Mouse (Mus musculus): ENCODE results near the gene Pusl1. TPM values are rescaled to one million over a fixed set of nuclear protein-coding genes. Genes with fewer than 3 reads are reported as not detected.

The Pusl1 gene
- 2.5 TPM for polyA plus RNA-seq (2014; fragmentation: Illumina TruSeq; extraction: RNeasy Lipid Tissue Mini Kit (QIAGEN cat#74804); ENCODE audit: low read depth, low replicate concordance)

GRCm38 (mm10) chr4:155891551-155892001 lies at the start of gene Pusl1, which contains the start of gene Acap3:
TSS of gene Pusl1 (minus strand) at chr4:155891781.
TSS of gene Acap3 (plus strand) at chr4:155891822.

GRCm38 (mm10) chr4:155869317-155870033 lies 22.1 kb downstream of the Pusl1 start, which contains the start of the genes Cptp and Ints11:
TSS of gene Cptp (minus strand) at chr4:155869440.
TSS of gene Ints11 (plus strand) at chr4:155869546.

DNA sequence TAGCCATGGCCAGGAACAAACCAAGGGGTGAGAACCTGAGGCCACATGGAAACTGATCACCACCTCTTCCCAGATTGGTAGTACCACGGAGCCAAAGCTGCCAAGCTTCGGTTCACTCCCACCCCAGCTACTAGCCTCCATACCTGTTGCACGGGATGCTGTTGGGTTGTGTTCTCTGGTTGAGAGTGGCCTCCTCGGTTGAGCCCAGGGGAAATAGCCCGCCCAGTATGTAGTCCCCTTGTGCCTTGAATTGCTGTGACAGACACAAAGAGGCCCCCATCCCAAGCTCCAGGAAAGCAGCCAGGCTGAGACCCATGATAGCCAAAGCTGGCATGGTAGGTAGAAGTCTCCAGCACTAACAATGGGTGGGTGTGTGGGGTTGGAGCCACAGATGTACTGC lies 28.6 kb downstream of the Pusl1 start, which contains the start of gene Tas1r3:
Gene Tas1r3, minus strand, starts transcription at position 362 of the 400 bp plus-strand sequence.

DNA sequence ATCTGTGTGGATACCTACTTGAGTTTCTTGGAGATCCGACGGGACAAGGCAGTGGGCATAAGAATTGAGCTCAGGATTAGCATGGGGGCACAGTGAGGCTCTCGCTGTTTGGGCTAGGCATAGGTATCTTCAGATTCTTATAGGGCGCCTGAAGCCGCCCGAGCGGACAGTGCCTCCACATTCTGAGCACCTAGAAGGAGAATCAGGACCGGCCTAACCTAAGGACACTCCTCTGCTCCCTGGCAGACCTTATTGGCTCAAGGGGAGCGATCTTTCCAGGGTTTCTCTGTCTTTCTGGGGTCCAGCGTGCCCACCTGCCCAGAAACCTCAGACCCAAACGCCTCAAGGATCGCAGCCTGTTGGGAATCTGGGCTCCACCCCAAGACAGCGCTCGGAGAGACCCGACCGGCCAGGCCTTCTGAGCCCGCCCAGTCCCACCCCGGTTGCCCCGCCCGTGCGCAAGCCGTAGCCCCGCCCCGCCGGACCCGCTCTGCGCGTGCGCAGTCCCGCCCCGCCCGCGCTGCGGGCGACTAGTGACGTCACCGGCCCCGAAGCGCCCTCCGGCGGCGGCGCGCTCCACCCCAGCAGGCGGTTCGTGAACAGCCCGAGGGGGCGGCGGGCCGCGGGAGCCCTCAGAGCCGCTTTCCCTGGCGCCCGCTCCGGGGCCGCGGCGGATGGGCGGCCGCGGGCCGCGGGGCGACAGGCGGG lies 44.6 kb downstream of the Pusl1 start, which contains the start of gene Dvl1:
Gene Dvl1, plus strand, starts transcription at position 532 of the 708 bp plus-strand sequence.

GRCm38 (mm10) chr4:155839483-155839910 lies 52.1 kb downstream of the Pusl1 start, which contains the start of gene Mxra8:
TSS of gene Mxra8 (plus strand) at chr4:155839680.

Other genes starting within 250 kb of the Pusl1 start
- not detected for gene Gm10563, start 246.4 kb downstream of the Pusl1 start, polyA plus RNA-seq (2014; fragmentation: Illumina TruSeq; extraction: RNeasy Lipid Tissue Mini Kit (QIAGEN cat#74804); ENCODE audit: low read depth, low replicate concordance)
- 0.26 TPM for gene Mmp23, start 238.4 kb downstream of the Pusl1 start, polyA plus RNA-seq (2014; fragmentation: Illumina TruSeq; extraction: RNeasy Lipid Tissue Mini Kit (QIAGEN cat#74804); ENCODE audit: low read depth, low replicate concordance)
- 0.87 TPM for gene Mib2, start 222.6 kb downstream of the Pusl1 start, polyA plus RNA-seq (2014; fragmentation: Illumina TruSeq; extraction: RNeasy Lipid Tissue Mini Kit (QIAGEN cat#74804); ENCODE audit: low read depth, low replicate concordance)
- not detected for gene Fndc10, start 197.4 kb downstream of the Pusl1 start, polyA plus RNA-seq (2014; fragmentation: Illumina TruSeq; extraction: RNeasy Lipid Tissue Mini Kit (QIAGEN cat#74804); ENCODE audit: low read depth, low replicate concordance)
- gene Ssu72, start 187.0 kb downstream of the Pusl1 start, polyA plus RNA-seq (2014; fragmentation: Illumina TruSeq; extraction: RNeasy Lipid Tissue Mini Kit (QIAGEN cat#74804); ENCODE audit: low read depth, low replicate concordance): 50.5 TPM
- gene Tmem240, start 157.0 kb downstream of the Pusl1 start, polyA plus RNA-seq (2014; fragmentation: Illumina TruSeq; extraction: RNeasy Lipid Tissue Mini Kit (QIAGEN cat#74804); ENCODE audit: low read depth, low replicate concordance): not detected
- 11.7 TPM for gene Atad3a, start 130.7 kb downstream of the Pusl1 start, polyA plus RNA-seq (2014; fragmentation: Illumina TruSeq; extraction: RNeasy Lipid Tissue Mini Kit (QIAGEN cat#74804); ENCODE audit: low read depth, low replicate concordance)
- 0.11 TPM for gene Vwa1, start 117.1 kb downstream of the Pusl1 start, polyA plus RNA-seq (2014; fragmentation: Illumina TruSeq; extraction: RNeasy Lipid Tissue Mini Kit (QIAGEN cat#74804); ENCODE audit: low read depth, low replicate concordance)
- gene Tmem88b, start 105.9 kb downstream of the Pusl1 start, polyA plus RNA-seq (2014; fragmentation: Illumina TruSeq; extraction: RNeasy Lipid Tissue Mini Kit (QIAGEN cat#74804); ENCODE audit: low read depth, low replicate concordance): 1.9 TPM
- gene Ankrd65, start 101.3 kb downstream of the Pusl1 start, polyA plus RNA-seq (2014; fragmentation: Illumina TruSeq; extraction: RNeasy Lipid Tissue Mini Kit (QIAGEN cat#74804); ENCODE audit: low read depth, low replicate concordance): not detected
- 46.8 TPM for gene Mrpl20, start 88.9 kb downstream of the Pusl1 start, polyA plus RNA-seq (2014; fragmentation: Illumina TruSeq; extraction: RNeasy Lipid Tissue Mini Kit (QIAGEN cat#74804); ENCODE audit: low read depth, low replicate concordance)
- 60.9 TPM for gene Ccnl2, start 79.3 kb downstream of the Pusl1 start, polyA plus RNA-seq (2014; fragmentation: Illumina TruSeq; extraction: RNeasy Lipid Tissue Mini Kit (QIAGEN cat#74804); ENCODE audit: low read depth, low replicate concordance)
- gene Aurkaip1, start 60.5 kb downstream of the Pusl1 start, polyA plus RNA-seq (2014; fragmentation: Illumina TruSeq; extraction: RNeasy Lipid Tissue Mini Kit (QIAGEN cat#74804); ENCODE audit: low read depth, low replicate concordance): 7.5 TPM
- gene Mxra8, start 52.1 kb downstream of the Pusl1 start, polyA plus RNA-seq (2014; fragmentation: Illumina TruSeq; extraction: RNeasy Lipid Tissue Mini Kit (QIAGEN cat#74804); ENCODE audit: low read depth, low replicate concordance): 11.4 TPM
- 3.9 TPM for gene Dvl1, start 44.4 kb downstream of the Pusl1 start, polyA plus RNA-seq (2014; fragmentation: Illumina TruSeq; extraction: RNeasy Lipid Tissue Mini Kit (QIAGEN cat#74804); ENCODE audit: low read depth, low replicate concordance)
- not detected for gene Tas1r3, start 28.4 kb downstream of the Pusl1 start, polyA plus RNA-seq (2014; fragmentation: Illumina TruSeq; extraction: RNeasy Lipid Tissue Mini Kit (QIAGEN cat#74804); ENCODE audit: low read depth, low replicate concordance)
- gene Cptp, start 22.3 kb downstream of the Pusl1 start, polyA plus RNA-seq (2014; fragmentation: Illumina TruSeq; extraction: RNeasy Lipid Tissue Mini Kit (QIAGEN cat#74804); ENCODE audit: low read depth, low replicate concordance): 5.9 TPM
- 2.7 TPM for gene Ints11, start 22.2 kb downstream of the Pusl1 start, polyA plus RNA-seq (2014; fragmentation: Illumina TruSeq; extraction: RNeasy Lipid Tissue Mini Kit (QIAGEN cat#74804); ENCODE audit: low read depth, low replicate concordance)
- gene Acap3, start within 50 bp of the Pusl1 start, polyA plus RNA-seq (2014; fragmentation: Illumina TruSeq; extraction: RNeasy Lipid Tissue Mini Kit (QIAGEN cat#74804); ENCODE audit: low read depth, low replicate concordance): 0.08 TPM
- 41.7 TPM for gene Ube2j2, start 52.0 kb upstream of the Pusl1 start, polyA plus RNA-seq (2014; fragmentation: Illumina TruSeq; extraction: RNeasy Lipid Tissue Mini Kit (QIAGEN cat#74804); ENCODE audit: low read depth, low replicate concordance)
- not detected for gene C1qtnf12, start 70.5 kb upstream of the Pusl1 start, polyA plus RNA-seq (2014; fragmentation: Illumina TruSeq; extraction: RNeasy Lipid Tissue Mini Kit (QIAGEN cat#74804); ENCODE audit: low read depth, low replicate concordance)
- gene B3galt6, start 100.9 kb upstream of the Pusl1 start, polyA plus RNA-seq (2014; fragmentation: Illumina TruSeq; extraction: RNeasy Lipid Tissue Mini Kit (QIAGEN cat#74804); ENCODE audit: low read depth, low replicate concordance): 1.3 TPM
- 98.4 TPM for gene Sdf4, start 101.1 kb upstream of the Pusl1 start, polyA plus RNA-seq (2014; fragmentation: Illumina TruSeq; extraction: RNeasy Lipid Tissue Mini Kit (QIAGEN cat#74804); ENCODE audit: low read depth, low replicate concordance)
- not detected for gene Tnfrsf4, start 122.1 kb upstream of the Pusl1 start, polyA plus RNA-seq (2014; fragmentation: Illumina TruSeq; extraction: RNeasy Lipid Tissue Mini Kit (QIAGEN cat#74804); ENCODE audit: low read depth, low replicate concordance)
- not detected for gene Tnfrsf18, start 134.4 kb upstream of the Pusl1 start, polyA plus RNA-seq (2014; fragmentation: Illumina TruSeq; extraction: RNeasy Lipid Tissue Mini Kit (QIAGEN cat#74804); ENCODE audit: low read depth, low replicate concordance)
- gene Ttll10, start 167.6 kb upstream of the Pusl1 start, polyA plus RNA-seq (2014; fragmentation: Illumina TruSeq; extraction: RNeasy Lipid Tissue Mini Kit (QIAGEN cat#74804); ENCODE audit: low read depth, low replicate concordance): not detected
- 1.2 TPM for gene 9430015G10Rik, start 218.2 kb upstream of the Pusl1 start, polyA plus RNA-seq (2014; fragmentation: Illumina TruSeq; extraction: RNeasy Lipid Tissue Mini Kit (QIAGEN cat#74804); ENCODE audit: low read depth, low replicate concordance)
- gene Rnf223, start 238.7 kb upstream of the Pusl1 start, polyA plus RNA-seq (2014; fragmentation: Illumina TruSeq; extraction: RNeasy Lipid Tissue Mini Kit (QIAGEN cat#74804); ENCODE audit: low read depth, low replicate concordance): not detected